Comparison of ENCODE assay signal across 9 mouse cellular contexts in the genomic region with DNA sequence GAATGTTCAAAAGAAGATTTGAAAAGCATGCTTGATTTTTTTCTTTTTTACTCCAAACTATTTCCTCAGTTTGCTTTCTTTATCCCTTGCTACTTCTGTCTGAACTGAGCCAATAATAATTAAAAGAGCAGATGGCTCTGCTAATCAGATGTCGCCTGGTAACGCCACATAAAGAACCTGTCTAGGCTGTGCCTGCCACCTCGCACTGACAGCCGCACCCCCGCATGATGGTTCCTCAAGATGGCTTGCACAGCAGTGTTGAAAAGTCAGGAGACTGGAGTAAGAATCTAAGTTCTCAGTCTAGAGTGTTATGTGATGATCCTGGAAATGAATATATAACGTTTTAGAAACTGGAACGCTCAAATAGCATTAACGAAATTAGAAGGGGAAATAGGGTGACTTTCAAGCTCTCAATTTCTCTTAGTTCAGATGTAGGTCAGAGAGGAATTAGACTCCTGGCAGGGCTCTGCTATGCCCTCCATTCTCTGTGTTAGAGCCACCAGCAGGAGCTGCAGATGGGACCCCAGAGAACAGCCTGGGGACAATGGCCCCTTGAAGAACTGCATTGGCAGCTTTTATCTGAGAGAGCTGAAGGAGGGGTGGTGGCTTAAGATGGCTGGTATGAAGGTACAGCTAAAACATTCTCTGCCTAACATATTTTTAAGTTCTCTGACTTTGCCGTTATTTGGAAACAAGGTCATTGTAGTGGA.
DNase-seq lines count a peak whose midpoint lies in the region.
"Had no signal": no experiment of that assay in that cellular context is flagged by ENCODE, and none has a peak within 500 bp of the region (broad histone marks: within the 10 kb centered on the region; RNA-seq: fewer than 3 reads in every experiment).

No protein-coding gene starts in this region.

- intact Hi-C loops in left cerebral cortex, postnatal 4 days (cut with DNase I), result no loop called here

- peak; percentile 60 to 70 for DNase-seq in layer of hippocampus, adult 18-20 months (ENCODE audit: low spot score in 2 of 2)
- no peak for DNase-seq in layer of hippocampus, adult 9-10 months (ENCODE audit: low spot score)
- peak; percentile 35 to 68 for DNase-seq in frontal cortex, postnatal 36 days (ENCODE audit: low spot score in 2 of 2)
- peak; percentile 50 for DNase-seq in left cerebral cortex, postnatal 4 days
- DNase-seq in right cerebral cortex, postnatal 36 days (ENCODE audit: low spot score in 2 of 2), result peak; percentile 42 to 64
- DNase-seq in adrenal gland, postnatal 10 days, result no peak
- no peak for DNase-seq in heart, adult 18-20 months
- no peak for DNase-seq in gastrocnemius, adult 8-10 months (ENCODE audit: low spot score in 2 of 2)
- DNase-seq: gastrocnemius, postnatal 36 days had no signal

Comparison
In these comparisons a context has a peak if more than half of its experiments do, and no peak if none do; other contexts are left out.
1. DNase-seq: peak in layer of hippocampus, adult 18-20 months (2 of 2), frontal cortex, postnatal 36 days (2 of 2), left cerebral cortex, postnatal 4 days (single experiment) and right cerebral cortex, postnatal 36 days (2 of 2); none in layer of hippocampus, adult 9-10 months (single experiment), adrenal gland, postnatal 10 days (single experiment), heart, adult 18-20 months (0 of 2) and gastrocnemius, adult 8-10 months (0 of 2).